Mouse (Mus musculus): ENCODE measurements around the gene Hddc2.

DNA sequence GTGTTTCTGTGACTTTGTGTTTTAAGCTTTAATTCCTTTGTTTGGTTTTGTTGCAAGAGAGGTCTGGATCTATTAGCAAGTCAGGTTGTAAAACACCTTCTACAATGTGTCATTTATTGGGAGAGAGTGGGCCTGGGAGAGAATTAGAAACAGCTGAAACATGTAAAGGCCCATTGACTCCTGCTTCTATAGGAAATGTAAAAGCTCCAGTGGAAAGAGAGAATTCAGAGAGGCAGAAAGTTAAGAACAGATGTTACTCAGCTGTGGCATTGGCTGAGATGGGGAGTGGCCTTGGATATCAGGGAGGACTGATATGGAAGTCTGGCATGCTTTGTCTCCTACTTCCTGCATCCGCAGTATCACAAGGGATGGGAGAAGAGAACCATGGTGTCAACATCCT, 12.9 kb upstream of the Hddc2 start:
- TF ChIP-seq CTCF (IDR thresholded peaks at IDR 0.05; ENCODE audit: control insufficient read depth, insufficient read depth, low read length) (no peak), POLR2A (IDR thresholded peaks at IDR 0.05; ENCODE audit: borderline replicate concordance, control insufficient read depth, low read depth, low read length) (no peak)
